Comparison of ENCODE assay signal across 27 mouse cellular contexts in the genomic region with DNA sequence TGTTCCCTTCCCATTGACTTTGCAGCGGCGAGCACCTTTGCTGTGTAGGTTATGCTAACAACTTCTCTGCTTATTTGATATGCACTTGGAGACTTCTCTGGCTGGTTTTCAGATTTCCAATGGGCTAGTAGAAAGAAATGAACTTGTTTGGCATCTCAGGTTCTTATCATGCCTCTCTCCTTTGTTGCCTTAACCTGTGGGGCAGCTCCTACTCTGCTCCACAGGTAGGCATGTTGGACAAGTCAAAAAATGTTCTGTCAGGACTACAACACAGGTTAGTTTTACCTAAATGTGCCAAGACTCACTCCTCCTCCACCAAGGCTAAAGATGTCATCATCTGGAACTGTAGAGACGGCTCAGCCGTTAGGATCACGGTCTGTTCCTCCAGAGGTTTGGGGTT.
DNase-seq lines count a peak whose midpoint lies in the region; ATAC-seq and TF ChIP-seq lines count a peak whose summit lies in the region.
"Had no signal": no experiment of that assay in that cellular context is flagged by ENCODE, and none has a peak within 500 bp of the region (broad histone marks: within the 10 kb centered on the region; RNA-seq: fewer than 3 reads in every experiment).

No protein-coding gene starts in this region.

- DNase-seq in lung, embryonic 14.5 days = peak; percentile 10
- no peak for DNase-seq in lung, postnatal 14 days
- DNase-seq in lung, postnatal 0 days (ENCODE audit: low spot score) = peak; percentile 46
- DNase-seq in lung, adult 2 months = no peak
- DNase-seq in lung, postnatal 36 days = peak; percentile 61
- DNase-seq: adrenal gland, adult 8-10 months; adrenal gland, postnatal 14 days; adrenal gland, postnatal 36 days; B cell, adult 2 months; cerebellum, adult 11-12 months; cerebellum, adult 2 months; cerebellum, adult 9-10 months; cerebellum, postnatal 10 days; cerebellum, postnatal 25 days; embryo, embryonic 11 days had no signal

- no peak overlapping the region for H3K4me3 ChIP-seq in lung, embryonic 14.5 days (ENCODE audit: low read depth, low read length)
- no peak overlapping the region for H3K4me3 ChIP-seq in lung, postnatal 0 days (ENCODE audit: low read depth, low read length)
- no peak overlapping the region for H3K4me3 ChIP-seq in lung, adult 2 months (replicated peaks; ENCODE audit: extremely low read depth, low read depth, low read length)
- no peak overlapping the region for H3K4me3 ChIP-seq in heart, embryonic 11.5 days (ENCODE audit: low read depth, low read length)
- H3K4me3 ChIP-seq: embryonic facial prominence, embryonic 13.5 days; embryonic facial prominence, embryonic 15.5 days; erythroblast, embryonic 14.5 days; forebrain, embryonic 10.5 days; forebrain, embryonic 12.5 days had no signal

- H3K27me3 ChIP-seq in lung, embryonic 14.5 days (ENCODE audit: insufficient read depth, low read length) = no peaks in the 10 kb centered on the region
- H3K27me3 ChIP-seq in lung, postnatal 0 days (replicated peaks; ENCODE audit: insufficient read depth, low read length) = no peaks in the 10 kb centered on the region
- H3K27me3 ChIP-seq in heart, embryonic 11.5 days (ENCODE audit: control insufficient read depth, insufficient read depth, low read length) = no peaks in the 10 kb centered on the region
- H3K27me3 ChIP-seq: CH12.LX; embryonic facial prominence, embryonic 13.5 days; embryonic facial prominence, embryonic 15.5 days; forebrain, embryonic 12.5 days; Patski had no signal

- H3K9me3 ChIP-seq in lung, embryonic 14.5 days (ENCODE audit: low read depth, low read length) = 0 out of 2 replicates have a peak, but pooled peaks cover 4% of the 10 kb centered on the region
- H3K9me3 ChIP-seq in lung, postnatal 0 days (ENCODE audit: low read length) = no peaks in the 10 kb centered on the region
- peaks cover 6% of the 10 kb centered on the region; the same call in 1 of the 2 replicates for H3K9me3 ChIP-seq in heart, embryonic 11.5 days (replicated peaks; ENCODE audit: control insufficient read depth, low read length)
- H3K9me3 ChIP-seq: embryonic facial prominence, embryonic 15.5 days; forebrain, embryonic 10.5 days; forebrain, embryonic 12.5 days; G1E had no signal

- H3K27ac ChIP-seq in lung, embryonic 14.5 days (ENCODE audit: low read depth) = no peak overlapping the region
- H3K27ac ChIP-seq in lung, postnatal 0 days (ENCODE audit: low read length) = no peak overlapping the region
- no peak overlapping the region for H3K27ac ChIP-seq in heart, embryonic 11.5 days (ENCODE audit: low read depth, low read length)
- H3K27ac ChIP-seq: embryonic facial prominence, embryonic 13.5 days; embryonic facial prominence, embryonic 15.5 days; forebrain, embryonic 10.5 days; forebrain, embryonic 12.5 days had no signal

- H3K9ac ChIP-seq in lung, embryonic 14.5 days = no peak overlapping the region
- H3K9ac ChIP-seq in lung, postnatal 0 days (replicated peaks; ENCODE audit: low read depth) = no peak overlapping the region
- H3K9ac ChIP-seq in heart, embryonic 11.5 days (ENCODE audit: low read depth, low read length) = no peak overlapping the region
- H3K9ac ChIP-seq: embryonic facial prominence, embryonic 13.5 days; embryonic facial prominence, embryonic 15.5 days; forebrain, embryonic 12.5 days had no signal

- no peak for TF ChIP-seq EP300 in lung, postnatal 0 days (IDR thresholded peaks at IDR 0.05)

- no peak for TF ChIP-seq CTCF in lung, embryonic 14.5 days (IDR thresholded peaks at IDR 0.05; ENCODE audit: low read depth)
- no peak for TF ChIP-seq CTCF in lung, postnatal 0 days (IDR thresholded peaks at IDR 0.05)
- no peak for TF ChIP-seq CTCF in lung, adult 2 months (IDR thresholded peaks at IDR 0.05; ENCODE audit: insufficient read depth, low read length)

- ATAC-seq in lung, embryonic 14.5 days (ENCODE audit: insufficient read depth) = no peak
- ATAC-seq in lung, postnatal 0 days = peak; percentile 43; the same call in 1 of the 2 replicates
- no peak for ATAC-seq in heart, embryonic 11.5 days (replicated peaks; ENCODE audit: insufficient number of reproducible peaks, low FRiP score, low TSS enrichment)
- ATAC-seq: activated CD4-positive, CD25-positive, alpha-beta regulatory T cell, adult 4 months; forebrain, embryonic 14.5 days; forebrain, embryonic 16.5 days; Patski had no signal

- no peak overlapping the region for H3K4me2 ChIP-seq in lung, embryonic 14.5 days
- H3K4me2 ChIP-seq in lung, postnatal 0 days (replicated peaks; ENCODE audit: low read depth, low read length) = no peak overlapping the region
- no peak overlapping the region for H3K4me2 ChIP-seq in heart, embryonic 11.5 days
- H3K4me2 ChIP-seq: embryonic facial prominence, embryonic 13.5 days; embryonic facial prominence, embryonic 15.5 days; forebrain, embryonic 12.5 days had no signal

- 69% methylated on average over 5 of the region's 5 CpGs for WGBS in lung, embryonic 14.5 days
- 72% methylated on average over 5 of the region's 5 CpGs for WGBS in lung, postnatal 0 days
- 73% methylated on average over 5 of the region's 5 CpGs for WGBS in lung, adult 2 months
- whole genome bisulfite sequencing in heart, embryonic 11.5 days (ENCODE audit: insufficient replicate concordance) = 92% methylated on average over 5 of the region's 5 CpGs

- no peak for TF ChIP-seq POLR2A in lung, adult 2 months (IDR thresholded peaks at IDR 0.05; ENCODE audit: borderline replicate concordance, extremely low read depth, low read depth, low read length)

- no peaks in the 10 kb centered on the region for H3K36me3 ChIP-seq in lung, embryonic 14.5 days (ENCODE audit: insufficient read depth)
- H3K36me3 ChIP-seq in lung, postnatal 0 days (ENCODE audit: insufficient read depth, low read length) = no peaks in the 10 kb centered on the region
- no peaks in the 10 kb centered on the region for H3K36me3 ChIP-seq in heart, embryonic 11.5 days (ENCODE audit: control insufficient read depth, insufficient read depth, low read length)
- H3K36me3 ChIP-seq: embryonic facial prominence, embryonic 13.5 days; embryonic facial prominence, embryonic 15.5 days; forebrain, embryonic 10.5 days; forebrain, embryonic 12.5 days; G1E had no signal

- H3K4me1 ChIP-seq in lung, embryonic 14.5 days (ENCODE audit: insufficient read depth) = no peaks in the 10 kb centered on the region; the same call in 1 of the 2 replicates
- H3K4me1 ChIP-seq in lung, postnatal 0 days (ENCODE audit: insufficient read depth, low read depth, low read length) = no peaks in the 10 kb centered on the region
- peaks cover 7% of the 10 kb centered on the region for H3K4me1 ChIP-seq in lung, adult 2 months (ENCODE audit: control insufficient read depth, insufficient read depth, low read length)
- H3K4me1 ChIP-seq in heart, embryonic 11.5 days (ENCODE audit: control insufficient read depth, insufficient read depth, low read length) = peaks cover 10% of the 10 kb centered on the region
- H3K4me1 ChIP-seq: embryonic facial prominence, embryonic 13.5 days; embryonic facial prominence, embryonic 15.5 days had no signal

Comparison
In these comparisons a context has a peak if more than half of its experiments do, and no peak if none do; other contexts are left out.
1. DNase-seq: peak in lung, embryonic 14.5 days (single experiment), lung, postnatal 0 days (single experiment) and lung, postnatal 36 days (single experiment); none in lung, postnatal 14 days (single experiment) and lung, adult 2 months (single experiment).